Mouse (Mus musculus): Measurements from ENCODE around the gene Hoxa2.

DNA sequence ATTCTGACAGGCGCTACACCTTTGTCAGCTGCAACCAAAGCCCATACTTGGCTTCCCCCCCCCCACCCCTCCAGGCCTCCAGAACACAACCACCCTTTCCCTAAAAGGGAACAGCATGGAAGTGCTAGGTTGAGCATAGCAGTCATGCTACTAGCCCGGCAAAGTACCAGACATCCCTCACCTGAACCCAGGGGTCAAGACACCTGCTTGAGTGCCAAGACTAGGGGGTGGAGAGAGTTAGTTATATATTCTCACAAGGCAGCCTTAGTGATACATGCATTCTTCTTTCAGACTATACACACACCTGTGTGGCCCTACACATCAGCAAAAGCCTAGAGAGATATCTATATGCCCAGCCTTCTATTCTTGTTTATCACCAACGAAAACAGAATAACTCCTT, 21.2 kb upstream of the Hoxa2 start:
- TF ChIP-seq CTCF (IDR thresholded peaks at IDR 0.05; ENCODE audit: insufficient read depth, low read depth, low read length): no peak
- no peak for TF ChIP-seq POLR2A (IDR thresholded peaks at IDR 0.05; ENCODE audit: insufficient read depth, low read depth, low read length)

All from olfactory bulb, adult 2 months (tissue).